Mouse (Mus musculus) intestine, embryonic 15.5 days (tissue): ENCODE data around the gene Tgfbr3l. TPM values are rescaled to one million over a fixed set of nuclear protein-coding genes. Genes with fewer than 3 reads are reported as not detected.
A peak's percentile ranks its signal among the peaks of the same experiment; 100 is the strongest.

Experiments used
- ATAC-seq: fragments of 200-750 bp; cut with Nextera tagmentation; 2 replicates; pipeline ENCODE4 v1.8.0; 2017; ENCODE audit warnings: moderate TSS enrichment, moderate library complexity
- H3K27ac ChIP-seq: fragments of 300-500 bp; sonication (generic); 2 replicates; pipeline ENCODE4 v1.5.1; 2015; ENCODE audit warnings: mild to moderate bottlenecking, inconsistent platforms
- H3K27me3 ChIP-seq: fragments of 300-500 bp; sonication (generic); replicated peaks from 2 replicates; pipeline ENCODE4 v1.6.1; 2015; ENCODE audit warnings: inconsistent platforms
- H3K36me3 ChIP-seq: fragments of 300-500 bp; sonication (generic); 2 replicates; pipeline ENCODE4 v1.6.1; 2015; ENCODE audit warnings: inconsistent platforms
- H3K4me1 ChIP-seq: fragments of 300-500 bp; sonication (generic); replicated peaks from 2 replicates; pipeline ENCODE4 v1.6.1; 2015; ENCODE audit warnings: inconsistent platforms
- H3K4me2 ChIP-seq: fragments of 300-500 bp; sonication (generic); replicated peaks from 2 replicates; pipeline ENCODE4 v1.6.1; 2015; ENCODE audit warnings: mild to moderate bottlenecking, inconsistent platforms
- H3K4me3 ChIP-seq: fragments of 300-500 bp; sonication (generic); replicated peaks from 2 replicates; pipeline ENCODE4 v1.5.1; 2015; ENCODE audit warnings: inconsistent platforms
- H3K9ac ChIP-seq: fragments of 300-500 bp; sonication (generic); 2 replicates; pipeline ENCODE4 v1.6.1; 2015; ENCODE audit warnings: inconsistent platforms
- H3K9me3 ChIP-seq: fragments of 300-500 bp; sonication (generic); 2 replicates; pipeline ENCODE4 v1.6.1; 2016; ENCODE audit warnings: inconsistent platforms
- WGBS: fragments of 180-500 bp; shearing (Covaris S2); methylation state at CpG from one replicate; pipeline ENCODE4 v1.1.7; 2015; 5-methylcytosine and 5-hydroxymethylcytosine counted together
- polyA plus RNA-seq: library from polyadenylated mRNA; unstranded; fragments of >200 nt; fragmentation: Nextera tagmentation; extraction: Ambion mirVana; gene quantifications from 2 replicates; pipeline ENCODE4 v1.2.1, GENCODE M21; 2015

Gene Tgfbr3l
- polyA plus RNA-seq, 1 experiment from 2014 or later = 2.3 TPM

GRCm38 (mm10) chr8:4257350-4257749 lies 9.3 kb downstream of the Tgfbr3l start:
- H3K36me3 ChIP-seq = peaks cover 34% of the 10 kb centered on the region

DNA sequence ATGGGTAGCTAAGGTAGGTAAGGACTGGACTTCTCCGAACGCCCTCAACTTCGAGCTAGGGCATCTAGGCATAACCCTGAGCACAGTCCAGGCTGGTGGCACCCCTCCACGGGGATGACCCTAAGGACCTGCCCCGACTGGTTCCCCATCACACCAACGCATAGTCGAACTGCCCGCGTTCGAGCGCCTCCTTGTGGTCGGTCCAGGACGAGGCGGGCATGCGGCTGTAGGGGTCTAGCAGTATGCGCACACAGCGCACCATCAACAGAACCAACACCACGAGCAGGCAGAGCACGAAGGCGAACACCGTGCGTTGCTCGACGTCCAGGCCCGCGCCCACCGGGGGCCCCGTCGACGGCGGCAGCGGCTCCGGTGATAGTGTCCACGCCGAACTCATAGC lies 10.2 kb downstream of the Tgfbr3l start:
- peak; percentile 49 for ATAC-seq
- H3K4me3 ChIP-seq = peak overlapping the region; percentile 73
- H3K9me3 ChIP-seq = no peaks in the 10 kb centered on the region
- 1% methylated on average over 35 of the region's 35 CpGs for WGBS
- H3K27me3 ChIP-seq = no peaks in the 10 kb centered on the region
- peaks cover 42% of the 10 kb centered on the region for H3K36me3 ChIP-seq
- peak overlapping the region; percentile 65 for H3K9ac ChIP-seq
- H3K27ac ChIP-seq = peak overlapping the region; percentile 73
- H3K4me1 ChIP-seq = peaks cover 30% of the 10 kb centered on the region
- H3K4me2 ChIP-seq = peak overlapping the region; percentile 87

More at GRCm38 (mm10) chr8:4257350-4257749, 9.3 kb downstream of the Tgfbr3l start:
- Histone ChIP-seq H3K27ac (peak overlapping the region; percentile 73; the same call in 1 of the 2 replicates), H3K4me2 (peak overlapping the region; percentile 87), H3K9ac (0 out of 2 replicates have a peak overlapping the region, but pooled peaks have one; percentile 65), H3K9me3 (no peaks in the 10 kb centered on the region), H3K4me1 (peaks cover 34% of the 10 kb centered on the region), H3K27me3 (no peaks in the 10 kb centered on the region), H3K4me3 (no peak overlapping the region)
- 82% methylated on average over 4 of the region's 4 CpGs for WGBS
- no peak for ATAC-seq

GRCm38 (mm10) chr8:4258678-4259077 lies 10.7 kb downstream of the Tgfbr3l start:
- Histone ChIP-seq H3K9ac (peak overlapping the region; percentile 65), H3K4me3 (peak overlapping the region; percentile 73), H3K9me3 (no peaks in the 10 kb centered on the region), H3K4me1 (peaks cover 30% of the 10 kb centered on the region), H3K27me3 (no peaks in the 10 kb centered on the region), H3K27ac (peak overlapping the region; percentile 73), H3K4me2 (peak overlapping the region; percentile 87), H3K36me3 (peaks cover 43% of the 10 kb centered on the region)
- ATAC-seq = peak; percentile 75
- 0% methylated on average over 32 of the region's 32 CpGs for WGBS

GRCm38 (mm10) chr8:4259125-4259804 lies 11.3 kb downstream of the Tgfbr3l start, which contains the start of gene Ctxn1:
Gene Ctxn1 (minus strand): TSS chr8:4259274.
- ATAC-seq = peak; percentile 96
- peak within 1 kb of the TSS; percentile 73 for H3K4me3 ChIP-seq

DNA sequence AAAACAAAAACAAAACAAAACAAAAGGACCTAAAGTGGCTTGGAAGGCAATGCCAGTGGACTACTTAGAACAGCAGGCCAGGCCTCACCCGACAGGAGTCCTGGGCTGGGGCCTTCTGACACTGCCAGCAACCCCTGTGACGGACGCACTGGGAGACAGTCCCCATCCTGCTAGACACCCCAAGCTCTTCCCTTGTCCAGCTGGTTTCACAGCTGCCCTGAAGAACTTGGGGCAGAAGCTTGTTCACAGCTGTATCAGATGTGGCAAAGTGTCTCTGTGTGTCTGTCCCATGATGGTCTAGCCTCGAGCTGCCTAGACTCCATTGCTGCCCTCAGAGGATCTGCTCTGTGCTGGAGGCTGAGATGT lies 11.8 kb downstream of the Tgfbr3l start:
- no peak for ATAC-seq
- Histone ChIP-seq H3K4me1 (peaks cover 27% of the 10 kb centered on the region), H3K4me2 (no peak overlapping the region), H3K9ac (no peak overlapping the region), H3K27me3 (no peaks in the 10 kb centered on the region), H3K4me3 (no peak overlapping the region), H3K27ac (0 out of 2 replicates have a peak overlapping the region, but pooled peaks have one; percentile 64), H3K9me3 (no peaks in the 10 kb centered on the region), H3K36me3 (peaks cover 44% of the 10 kb centered on the region)
- 78% methylated on average over 4 of the region's 4 CpGs for WGBS

More at GRCm38 (mm10) chr8:4259125-4259804, 11.3 kb downstream of the Tgfbr3l start, which contains the start of gene Ctxn1:
- Histone ChIP-seq H3K4me1 (peaks cover 27% of the 10 kb centered on the region), H3K9me3 (no peaks in the 10 kb centered on the region), H3K27me3 (no peaks in the 10 kb centered on the region), H3K4me2 (peak within 1 kb of the TSS; percentile 87), H3K9ac (peak within 1 kb of the TSS; percentile 65), H3K36me3 (peaks cover 45% of the 10 kb centered on the region), H3K27ac (peak within 1 kb of the TSS; percentile 73)
- WGBS = 4% methylated on average over 33 of the region's 33 CpGs

- Histone ChIP-seq H3K4me2 (no peak overlapping the region), H3K9me3 (no peaks in the 10 kb centered on the region), H3K4me1 (peaks cover 13% of the 10 kb centered on the region; the same call in 1 of the 2 replicates), H3K27ac (no peak overlapping the region), H3K4me3 (no peak overlapping the region), H3K9ac (no peak overlapping the region), H3K36me3 (peaks cover 57% of the 10 kb centered on the region), H3K27me3 (no peaks in the 10 kb centered on the region)
- no peak for ATAC-seq
- WGBS = 86% methylated on average over 8 of the region's 8 CpGs
Measured at GRCm38 (mm10) chr8:4263105-4263791, 15.2 kb downstream of the Tgfbr3l start.

DNA sequence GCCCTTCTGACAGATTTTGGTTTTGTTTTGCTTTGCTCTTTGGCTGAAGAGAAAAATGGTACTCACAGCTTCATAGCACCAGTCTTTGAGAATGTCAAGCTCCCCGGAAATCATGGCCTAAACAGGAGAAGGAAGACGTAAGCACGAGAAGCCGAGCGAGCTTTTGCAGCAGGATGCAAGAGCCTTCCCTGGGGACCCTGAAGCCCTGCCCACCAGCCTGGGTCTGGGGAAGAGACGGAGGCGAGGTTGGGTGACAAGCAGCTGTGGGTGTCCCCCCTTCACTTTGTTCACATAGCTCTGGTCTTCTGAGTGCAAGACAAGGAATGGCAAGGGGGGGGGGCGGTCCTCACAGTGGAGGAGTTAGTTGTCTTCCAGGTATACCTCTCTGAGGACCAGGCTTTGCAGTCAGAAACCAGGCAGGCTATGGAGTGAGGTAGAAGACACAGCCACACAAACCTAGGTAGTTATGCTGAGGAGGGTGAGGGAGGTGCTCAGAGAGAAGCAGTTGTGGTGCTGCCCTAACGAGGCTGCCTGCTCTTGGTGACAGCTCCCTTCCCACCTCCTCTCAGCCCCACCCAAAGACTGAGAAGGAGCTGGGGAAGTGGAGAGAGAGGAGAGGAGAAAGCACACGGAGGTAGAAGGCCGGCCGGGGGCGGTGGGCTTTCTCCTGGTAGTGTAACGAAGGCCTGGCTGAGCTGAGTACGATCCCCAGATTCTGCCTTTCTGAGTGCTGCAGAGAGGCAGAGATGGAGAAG lies 17.3 kb downstream of the Tgfbr3l start:
- no peaks in the 10 kb centered on the region for H3K4me1 ChIP-seq
- H3K27ac ChIP-seq = no peak overlapping the region
- H3K4me3 ChIP-seq = no peak overlapping the region
- H3K4me2 ChIP-seq = no peak overlapping the region
- no peaks in the 10 kb centered on the region for H3K27me3 ChIP-seq
- ATAC-seq = no peak
- peaks cover 65% of the 10 kb centered on the region for H3K36me3 ChIP-seq
- no peak overlapping the region for H3K9ac ChIP-seq
- WGBS = 91% methylated on average over 15 of the region's 15 CpGs
- H3K9me3 ChIP-seq = no peaks in the 10 kb centered on the region

DNA sequence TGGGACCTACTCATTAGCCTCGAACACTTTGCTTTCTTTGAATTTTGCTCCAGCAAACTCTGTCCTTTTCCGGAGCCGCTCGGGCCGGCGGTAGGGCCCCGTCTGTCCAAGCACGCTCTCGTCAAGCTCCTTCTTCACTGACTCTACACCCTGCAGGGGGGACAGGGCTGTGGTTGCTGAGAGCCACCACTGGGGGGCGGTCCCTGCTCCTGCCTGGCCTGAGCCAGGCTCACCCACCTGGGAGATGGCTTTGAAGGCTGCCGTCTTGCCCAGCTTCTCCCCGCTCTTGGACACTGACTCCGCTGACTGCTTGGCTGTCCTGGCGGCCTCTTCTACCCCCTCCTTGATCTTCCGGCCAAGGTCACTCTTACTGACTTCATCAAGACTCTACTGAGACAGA lies 19.6 kb downstream of the Tgfbr3l start:
- peak; percentile 46; the same call in 1 of the 2 replicates for ATAC-seq
- Histone ChIP-seq H3K27ac (no peak overlapping the region), H3K9ac (no peak overlapping the region), H3K9me3 (no peaks in the 10 kb centered on the region), H3K4me2 (no peak overlapping the region), H3K27me3 (no peaks in the 10 kb centered on the region), H3K4me3 (no peak overlapping the region), H3K4me1 (no peaks in the 10 kb centered on the region), H3K36me3 (peaks cover 59% of the 10 kb centered on the region)
- 75% methylated on average over 15 of the region's 15 CpGs for WGBS

GRCm38 (mm10) chr8:4269609-4270008 lies 21.6 kb downstream of the Tgfbr3l start:
- H3K27me3 ChIP-seq = no peaks in the 10 kb centered on the region
- no peak overlapping the region for H3K4me3 ChIP-seq
- H3K9me3 ChIP-seq = no peaks in the 10 kb centered on the region
- H3K27ac ChIP-seq = no peak overlapping the region
- no peak for ATAC-seq
- H3K36me3 ChIP-seq = peaks cover 54% of the 10 kb centered on the region
- no peak overlapping the region for H3K9ac ChIP-seq
- 0 out of 2 replicates have a peak, but pooled peaks cover 3% of the 10 kb centered on the region for H3K4me1 ChIP-seq
- no peak overlapping the region for H3K4me2 ChIP-seq
- 91% methylated on average over 6 of the region's 6 CpGs for WGBS

DNA sequence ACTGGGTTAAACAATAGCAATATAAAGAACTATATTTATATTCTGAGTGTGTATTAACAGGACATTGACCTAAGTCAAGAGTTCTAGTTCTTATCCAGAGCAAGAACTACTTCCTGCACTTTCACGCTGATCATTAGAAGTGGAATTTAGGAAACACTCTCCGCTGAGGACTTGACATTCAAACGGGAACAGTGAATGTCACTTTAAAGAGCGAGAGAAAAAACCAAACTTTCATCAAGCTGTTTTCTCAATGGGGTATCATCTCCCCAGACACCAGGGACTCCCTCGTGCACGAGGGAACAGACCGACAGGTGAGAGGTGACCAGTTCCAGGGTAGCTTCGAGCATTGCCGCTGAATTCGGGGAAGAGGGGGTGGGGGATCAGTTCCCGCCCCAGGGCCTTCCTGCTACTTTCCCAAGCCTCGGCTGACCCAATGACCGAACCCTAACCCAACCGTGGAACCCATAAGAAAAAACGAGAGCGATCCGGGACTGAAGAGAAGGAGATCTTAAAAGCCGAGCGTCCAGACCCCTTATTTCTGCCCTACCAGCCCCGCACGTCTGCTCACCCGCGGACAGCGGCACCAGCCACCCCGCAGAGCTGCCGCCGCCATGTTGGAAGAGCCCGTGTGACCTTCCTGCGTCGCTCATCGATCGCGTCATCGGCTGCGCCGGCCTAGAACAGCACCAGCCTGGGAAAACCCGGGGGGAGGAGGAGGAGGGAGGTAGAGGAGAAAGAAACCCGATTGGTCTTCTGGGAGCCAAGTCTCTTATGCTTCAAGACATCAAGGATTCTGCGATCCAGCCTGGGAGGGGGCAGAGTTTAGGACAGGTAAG lies 27.5 kb downstream of the Tgfbr3l start, which contains the start of gene Timm44:
Timm44 (minus strand) TSS at position 639 of the 836 bp plus-strand sequence.
- no peaks in the 10 kb centered on the region for H3K27me3 ChIP-seq
- H3K4me3 ChIP-seq = peak within 1 kb of the TSS; percentile 68
- H3K9me3 ChIP-seq = no peaks in the 10 kb centered on the region
- H3K4me1 ChIP-seq = peaks cover 7% of the 10 kb centered on the region; the same call in 1 of the 2 replicates
- peak; percentile 99 for ATAC-seq
- H3K4me2 ChIP-seq = peak within 1 kb of the TSS; percentile 75
- H3K36me3 ChIP-seq = peaks cover 16% of the 10 kb centered on the region; the same call in 1 of the 2 replicates
- under 1% methylated on average over 39 of the region's 39 CpGs for WGBS
- H3K9ac ChIP-seq = peak within 1 kb of the TSS; percentile 67
- H3K27ac ChIP-seq = peak within 1 kb of the TSS; percentile 13; the same call in 1 of the 2 replicates

DNA sequence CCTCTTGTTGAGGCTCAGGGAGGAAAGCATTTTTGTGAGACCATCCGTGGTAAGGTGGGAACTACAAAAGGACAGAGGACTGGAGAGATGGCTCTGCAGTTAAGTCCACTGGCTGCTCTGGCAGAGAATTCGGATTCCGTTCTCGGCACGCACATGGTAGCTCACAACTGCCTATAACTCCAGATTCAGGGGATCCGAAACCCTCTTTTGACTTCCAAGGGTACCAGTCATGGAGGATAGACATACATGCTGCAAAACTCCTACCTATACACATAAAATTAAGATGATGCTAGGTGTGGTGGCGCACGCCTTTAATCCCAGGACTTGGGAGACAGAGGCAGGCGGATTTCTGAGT lies 28.1 kb downstream of the Tgfbr3l start:
- Histone ChIP-seq H3K4me1 (peaks cover 7% of the 10 kb centered on the region; the same call in 1 of the 2 replicates), H3K36me3 (peaks cover 16% of the 10 kb centered on the region; the same call in 1 of the 2 replicates), H3K4me2 (peak overlapping the region; percentile 75), H3K27ac (peak overlapping the region; percentile 13; the same call in 1 of the 2 replicates), H3K27me3 (no peaks in the 10 kb centered on the region), H3K9ac (peak overlapping the region; percentile 48), H3K4me3 (peak overlapping the region; percentile 68), H3K9me3 (no peaks in the 10 kb centered on the region)
- WGBS = 25% methylated on average over 9 of the region's 9 CpGs
- ATAC-seq = peak; percentile 64; the same call in 1 of the 2 replicates
